Mouse (Mus musculus): Measurements from ENCODE around the gene Elmo1.

- no peak for TF ChIP-seq CTCF (IDR thresholded peaks at IDR 0.05; ENCODE audit: borderline replicate concordance, control insufficient read depth, extremely low read depth, insufficient read depth, low read length, poor library complexity)
- no peak for TF ChIP-seq POLR2A (IDR thresholded peaks at IDR 0.05; ENCODE audit: control insufficient read depth, extremely low read depth, insufficient read depth, low read length, poor library complexity)
These were observed 307.9 kb downstream of the Elmo1 start for GRCm38 (mm10) chr13:20398311-20398710.

Measured in thymus, adult 2 months (tissue).